Mouse (Mus musculus) megakaryocyte, embryonic 14.5 days (primary cell): ENCODE measurements around the gene Ecpas.

Experiments used
- FLI1 ChIP-seq: IDR thresholded peaks from 2 replicates; pipeline ENCODE4 v1.6.1; 2012; ENCODE audit warnings: low read length, inconsistent platforms, mixed read lengths
- GATA1 ChIP-seq: IDR thresholded peaks from 3 replicates; pipeline ENCODE4 v1.6.1; 2012; ENCODE audit warnings: mixed read lengths, low read length, inconsistent platforms, borderline replicate concordance

DNA sequence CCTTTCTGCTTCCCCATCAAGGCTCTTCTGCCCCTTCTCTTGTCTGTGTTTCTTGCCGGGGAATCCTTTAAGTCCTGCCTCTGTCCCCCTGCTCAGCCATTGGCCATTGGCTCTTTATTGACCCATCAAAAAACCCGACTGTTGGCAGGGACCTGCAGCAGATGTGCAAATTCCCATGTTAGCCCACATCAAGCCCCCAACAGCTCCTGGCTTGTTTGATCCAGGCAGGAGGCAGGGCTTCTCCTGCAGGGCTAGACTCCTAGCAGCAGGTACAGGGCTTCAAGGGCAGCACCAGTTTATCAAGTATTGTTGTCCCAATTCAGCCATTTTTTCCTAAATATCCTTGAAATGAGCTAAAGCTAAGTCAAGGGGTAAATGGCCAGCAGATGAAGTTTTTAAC lies 13.6 kb upstream of the Ecpas start:
- TF ChIP-seq GATA1, result no peak
- no peak for TF ChIP-seq FLI1
